Mouse (Mus musculus): ENCODE data around the gene Rnf216.
A peak's percentile ranks its signal among the peaks of the same experiment; 100 is the strongest.
"Not testable (repeated sequence)": the region's sequence is repeated elsewhere in the genome, so short reads cannot be mapped to it uniquely, and the experiment has no call there.

Rnf216 gene

DNA sequence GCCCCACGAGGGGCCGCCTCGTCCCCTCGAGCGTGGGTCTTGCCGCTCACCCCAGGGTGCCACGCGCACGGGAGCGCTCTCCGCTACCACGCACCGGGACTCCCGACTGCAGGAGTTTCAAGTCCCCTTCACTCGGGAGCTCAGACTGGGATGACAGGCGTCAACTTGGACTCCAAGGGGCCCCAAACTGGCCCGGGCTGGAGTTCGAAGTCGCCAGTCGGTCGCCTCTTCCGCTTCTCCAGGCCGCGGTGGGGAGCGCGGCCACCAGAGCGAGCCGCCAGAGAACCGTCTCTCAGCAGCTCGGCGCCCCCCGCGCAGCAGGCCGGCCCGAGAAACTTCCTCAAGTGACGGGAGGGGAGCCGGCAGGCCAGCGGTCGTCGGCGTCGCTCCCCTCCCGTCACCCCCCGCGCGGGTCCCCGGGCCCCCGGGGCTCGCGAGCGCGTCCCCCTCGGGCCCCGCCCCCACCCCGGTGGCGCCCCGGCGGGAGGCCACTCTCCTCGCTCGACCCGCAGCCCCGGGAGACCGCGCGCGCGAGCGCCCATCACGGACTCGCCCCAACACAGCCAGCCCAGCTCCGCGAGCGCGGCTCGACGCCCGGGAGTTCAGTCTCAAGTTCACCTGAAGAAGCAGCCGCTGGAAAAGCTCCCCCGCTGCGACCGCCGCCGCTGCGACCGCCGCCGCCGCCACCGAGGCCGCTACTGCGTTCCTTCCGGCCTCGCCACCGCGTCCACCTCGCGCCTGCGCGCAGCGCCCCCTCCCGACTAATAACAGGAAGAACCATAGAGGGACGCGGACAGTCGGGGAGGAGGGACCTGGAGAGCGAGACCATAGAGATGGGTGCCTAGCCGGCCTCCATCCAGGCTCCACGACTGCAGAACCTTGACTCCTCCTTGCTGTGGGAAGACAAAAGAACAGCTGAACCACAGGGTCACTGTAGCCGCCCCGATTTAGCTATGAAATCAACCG, at the start of gene Rnf216:
Rnf216 (minus strand) TSS at position 714 of the 966 bp plus-strand sequence.
- DNase-seq = peak; percentile 93

DNA sequence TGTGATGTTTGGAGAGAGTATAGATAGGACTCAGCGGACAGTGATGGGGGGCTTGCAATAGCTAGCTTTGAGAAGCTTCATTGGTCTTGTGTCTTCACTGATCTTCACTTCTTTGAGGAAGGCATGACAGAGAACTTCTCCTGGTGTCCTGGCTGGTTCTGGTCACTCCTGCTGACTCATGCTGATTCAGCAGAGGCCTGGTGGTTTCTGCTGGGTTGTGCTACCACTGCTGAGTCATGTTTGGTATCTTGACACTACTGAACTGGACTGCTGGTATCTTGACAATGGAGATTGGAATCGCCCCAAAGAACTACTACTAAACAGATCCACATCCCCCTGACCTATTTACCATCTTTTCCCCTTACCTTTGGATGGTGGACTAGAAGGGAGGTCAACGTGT, 42.7 kb upstream of the Rnf216 start:
- DNase-seq = no peak

DNA sequence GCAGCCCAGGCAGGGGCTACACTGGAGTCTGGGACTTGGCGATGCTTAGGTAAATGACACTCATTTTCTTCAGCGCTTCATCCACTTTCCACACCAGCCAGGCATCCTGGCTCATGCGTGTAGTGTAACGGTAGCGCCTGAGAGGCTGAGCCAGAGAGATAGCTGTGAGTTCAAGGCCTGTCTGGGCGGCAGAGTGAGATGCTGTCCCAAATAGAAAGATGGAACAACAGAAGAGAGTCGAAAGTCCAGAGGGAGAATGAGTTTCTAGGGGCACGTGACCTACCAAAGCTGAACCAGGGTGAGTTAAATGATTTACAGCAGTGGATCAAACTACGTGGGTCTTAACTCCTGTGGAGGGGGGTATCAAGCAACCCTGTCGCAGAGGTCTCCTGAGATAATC, 41.0 kb upstream of the Rnf216 start:
- no peak for DNase-seq

- no peak for DNase-seq
Observed at GRCm38 (mm10) chr5:143150044-143150443, 37.2 kb upstream of the Rnf216 start.

DNA sequence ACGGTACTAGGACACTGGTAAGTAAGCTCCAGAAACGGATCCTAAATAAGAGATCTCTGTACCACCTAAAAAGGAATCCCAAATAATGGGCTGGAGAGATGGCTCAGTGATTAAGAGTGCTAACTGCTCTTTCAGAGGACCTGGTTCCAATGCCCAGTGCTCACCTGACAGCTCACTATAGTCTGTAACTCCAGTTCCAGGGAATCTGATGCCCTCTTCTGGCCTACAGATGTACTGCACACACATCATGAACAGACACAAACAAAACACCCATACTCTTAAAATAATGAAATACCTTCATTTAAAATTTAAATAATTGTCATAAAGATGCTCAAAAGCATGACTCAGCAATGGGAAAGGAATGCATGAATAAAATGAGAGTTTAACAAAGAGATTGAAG, 36.7 kb upstream of the Rnf216 start:
- no peak for DNase-seq

DNA sequence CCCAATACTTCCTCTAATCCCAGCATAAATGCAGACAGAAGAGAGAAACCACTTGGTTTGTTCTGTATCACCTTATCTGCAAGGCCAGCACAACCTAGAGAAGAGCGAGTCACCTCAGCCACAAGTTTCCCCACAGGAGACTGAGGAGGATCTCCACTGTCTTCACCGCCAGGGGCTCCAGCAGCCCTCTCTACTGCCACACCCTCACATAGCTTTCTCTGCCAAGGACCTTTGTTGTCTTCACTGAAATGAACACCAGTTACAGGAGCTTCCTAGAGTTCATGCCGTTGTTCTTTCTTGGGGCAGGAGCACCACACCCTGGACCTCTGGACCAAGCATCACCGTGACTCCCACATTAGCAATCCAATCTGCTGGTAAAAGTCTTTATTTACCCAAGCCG, 35.9 kb upstream of the Rnf216 start:
- no peak for DNase-seq

- DNase-seq = no peak
Observed at GRCm38 (mm10) chr5:143147481-143147880, 34.7 kb upstream of the Rnf216 start, which contains the start of gene Olfr718-ps1. Gene Olfr718-ps1 (minus strand): TSS chr5:143147581.

- DNase-seq = no peak
Observed at GRCm38 (mm10) chr5:143137580-143137979, 24.8 kb upstream of the Rnf216 start.

- DNase-seq = no peak
Observed at GRCm38 (mm10) chr5:143135042-143135441, 22.2 kb upstream of the Rnf216 start.

GRCm38 (mm10) chr5:143134216-143135010, 21.6 kb upstream of the Rnf216 start:
- not testable (repeated sequence) for DNase-seq

GRCm38 (mm10) chr5:143132935-143133514, 20.2 kb upstream of the Rnf216 start:
- no peak for DNase-seq

- no peak for DNase-seq
Observed at GRCm38 (mm10) chr5:143130342-143130741, 17.5 kb upstream of the Rnf216 start.

DNA sequence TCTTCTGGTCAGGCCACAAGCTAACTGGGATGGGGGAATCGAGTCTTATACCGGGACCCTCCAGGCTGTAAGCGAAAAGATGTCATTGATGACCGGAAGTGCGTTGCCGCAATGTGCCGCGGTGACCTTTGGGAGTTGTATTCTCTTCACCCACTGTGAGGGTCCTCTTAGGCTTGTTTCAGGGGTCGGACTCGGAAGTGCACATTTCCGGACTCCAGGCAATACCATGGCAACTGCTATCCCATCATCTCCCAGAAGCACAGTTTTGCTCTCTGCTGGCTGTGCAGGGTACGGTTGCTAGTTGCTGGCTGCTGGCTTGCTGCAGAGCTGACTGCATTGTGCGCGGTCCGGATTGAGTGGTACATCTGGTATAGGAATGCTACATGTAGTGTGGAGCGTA, 16.3 kb upstream of the Rnf216 start:
- no peak for DNase-seq

GRCm38 (mm10) chr5:143127837-143128236, 15.0 kb upstream of the Rnf216 start:
- peak; percentile 68 for DNase-seq

- DNase-seq = no peak
Observed at GRCm38 (mm10) chr5:143126908-143127307, 14.1 kb upstream of the Rnf216 start.

DNA sequence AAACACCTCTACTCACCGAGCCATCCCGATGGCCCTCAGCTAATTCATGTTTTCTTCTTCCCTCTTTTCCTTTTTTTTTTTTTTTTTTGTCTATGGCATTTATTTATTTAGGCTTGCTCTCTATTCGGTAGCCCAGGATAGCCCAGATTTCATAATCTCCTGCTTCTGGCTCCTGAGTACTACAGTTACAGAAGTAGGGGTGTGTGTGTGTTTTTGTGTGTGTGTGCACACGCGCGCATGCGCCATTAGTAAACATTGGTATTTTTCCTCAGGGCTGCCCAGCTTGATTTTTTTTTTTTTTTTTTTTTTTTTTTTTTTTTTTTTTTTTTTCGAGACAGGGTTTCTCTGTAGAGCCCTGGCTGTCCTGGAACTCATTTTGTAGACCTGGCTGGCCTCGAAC, 13.3 kb upstream of the Rnf216 start:
- no peak for DNase-seq

GRCm38 (mm10) chr5:143125601-143126000, 12.8 kb upstream of the Rnf216 start:
- no peak for DNase-seq

GRCm38 (mm10) chr5:143124805-143125378, 12.1 kb upstream of the Rnf216 start:
- no peak for DNase-seq

DNA sequence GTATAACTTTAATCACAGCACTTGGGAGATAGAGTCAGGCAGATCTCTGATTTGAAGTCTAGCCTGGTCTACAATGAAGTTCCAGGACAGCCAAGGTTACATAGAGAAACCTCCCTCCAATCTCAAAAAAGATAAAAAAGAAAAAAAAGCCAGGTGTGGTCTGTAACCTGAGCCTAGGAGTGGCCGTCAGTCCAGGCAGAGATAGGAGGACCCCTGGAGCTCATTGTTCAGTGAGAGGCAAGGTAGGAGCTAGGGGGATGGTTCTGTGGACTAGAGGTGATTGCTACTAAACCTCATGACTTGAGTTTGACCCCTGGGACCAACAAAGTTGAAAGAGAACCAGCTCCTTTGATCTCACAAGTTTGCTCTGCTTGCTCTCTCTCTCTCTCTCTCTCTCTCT, 9.9 kb upstream of the Rnf216 start:
- DNase-seq = no peak

DNA sequence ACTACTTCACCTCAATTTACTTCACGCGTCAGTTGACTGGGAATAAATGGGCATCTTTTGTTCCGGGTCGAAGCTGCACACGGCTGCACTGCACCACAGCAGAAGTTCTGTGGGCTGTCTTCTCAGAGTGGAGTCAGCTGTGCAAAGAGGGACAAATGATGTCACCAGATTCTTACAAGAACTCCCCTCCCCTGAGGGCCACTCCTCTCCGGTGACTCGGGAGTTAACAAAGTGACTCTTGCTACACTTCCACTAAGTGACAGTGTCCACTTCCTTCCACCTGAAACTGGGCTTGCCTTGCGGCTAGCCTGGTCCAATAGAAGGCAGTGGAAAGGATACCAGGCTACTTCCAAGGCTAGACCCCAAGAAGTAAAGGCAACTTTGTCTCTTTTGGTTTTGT, 9.3 kb upstream of the Rnf216 start:
- DNase-seq = no peak

GRCm38 (mm10) chr5:143106842-143107241, 6.0 kb downstream of the Rnf216 start:
- DNase-seq = no peak

DNA sequence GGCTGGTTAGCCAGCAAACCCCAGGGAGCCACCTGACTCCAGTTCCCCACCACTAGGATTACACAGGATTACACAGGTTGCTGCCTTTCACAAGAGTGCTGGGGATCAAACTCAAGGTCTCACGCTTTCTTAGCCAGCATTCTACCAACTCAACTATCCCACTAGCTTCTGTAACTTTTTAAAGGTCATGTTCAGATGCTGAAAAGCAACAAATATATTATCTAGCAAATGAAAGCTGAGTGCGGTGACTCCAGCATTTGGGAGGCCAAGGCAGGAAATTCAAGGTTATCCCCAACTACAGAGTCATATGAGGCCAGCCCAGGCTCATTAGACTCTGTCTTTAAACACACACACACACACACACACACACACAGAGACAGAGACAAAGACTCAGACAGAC, 9.6 kb downstream of the Rnf216 start:
- DNase-seq = no peak

DNA sequence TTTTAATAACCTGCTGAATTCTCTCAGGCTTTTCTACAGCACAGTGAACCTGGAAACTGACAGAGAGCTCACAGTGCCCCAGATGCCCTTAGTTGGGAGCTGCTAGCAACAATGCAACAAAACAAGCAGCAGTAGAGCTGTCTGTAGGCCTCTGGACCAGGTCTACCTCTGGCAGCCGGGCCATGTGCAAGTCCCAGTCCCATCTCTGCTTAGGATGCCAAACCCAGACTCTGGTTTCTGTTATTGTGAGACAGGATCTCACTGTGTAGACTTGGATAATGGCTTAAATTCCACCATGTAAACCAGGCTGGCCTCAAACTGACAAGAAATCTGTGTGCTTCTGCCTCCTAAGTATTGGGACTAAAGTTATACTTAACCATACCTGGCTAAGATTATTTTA, 11.2 kb downstream of the Rnf216 start:
- DNase-seq = no peak
